Mouse (Mus musculus) myocyte (in vitro differentiated cells): ENCODE measurements around the gene Scn4a. TPM values are rescaled to one million over a fixed set of nuclear protein-coding genes. Genes with fewer than 3 reads are reported as not detected.

Experiments used
- H3K27me3 ChIP-seq: one replicate; pipeline ENCODE4 v1.6.1; 2011; ENCODE audit not compliant: control insufficient read depth, insufficient read depth, insufficient read length
- H3K36me3 ChIP-seq: one replicate; pipeline ENCODE4 v1.6.1; 2011; ENCODE audit not compliant: control insufficient read depth, insufficient read depth
- H3K4me2 ChIP-seq: one replicate; pipeline ENCODE4 v1.6.1; 2011; ENCODE audit warnings: low read depth, control low read depth
- H3K4me3 ChIP-seq: one replicate; pipeline ENCODE4 v1.5.1; 2011; ENCODE audit warnings: mild to moderate bottlenecking, control low read depth, moderate library complexity
- H3K79me2 ChIP-seq: one replicate; pipeline ENCODE4 v1.6.1; 2011; ENCODE audit not compliant: control insufficient read depth, insufficient read depth
- H3ac ChIP-seq: one replicate; pipeline ENCODE4 v1.6.1; 2011; ENCODE audit not compliant: control insufficient read depth, insufficient read length
- CEBPB ChIP-seq: IDR thresholded peaks from 2 replicates; pipeline ENCODE4 v1.6.1; 2011; ENCODE audit warnings: mild to moderate bottlenecking, moderate library complexity; ENCODE audit not compliant: poor library complexity, insufficient read depth, severe bottlenecking
- E2F4 ChIP-seq: IDR thresholded peaks from one replicate; pipeline ENCODE4 v1.6.1; 2011; ENCODE audit warnings: mild to moderate bottlenecking, control low read depth, moderate library complexity; ENCODE audit not compliant: insufficient read depth
- MAX ChIP-seq: IDR thresholded peaks from one replicate; pipeline ENCODE4 v1.6.1; 2011; ENCODE audit warnings: low read depth, mild to moderate bottlenecking, control low read depth
- MYOD1 ChIP-seq, 3 experiments: IDR thresholded peaks; one replicate each; pipeline ENCODE4 v1.6.1; 2011; ENCODE audit warnings: control low read depth in 2 of 3, low read depth in 2 of 3, mild to moderate bottlenecking in 2 of 3, moderate library complexity in 1 of 3; ENCODE audit not compliant: insufficient read length in 2 of 3, control insufficient read depth in 1 of 3
- MYOG ChIP-seq, 3 experiments: IDR thresholded peaks; one replicate each; pipeline ENCODE4 v1.6.1; 2011; ENCODE audit warnings: control low read depth in 2 of 3, low read depth in 2 of 3, mild to moderate bottlenecking in 2 of 3; ENCODE audit not compliant: insufficient read length in 2 of 3, control insufficient read depth in 1 of 3, insufficient read depth in 1 of 3
- POLR2A ChIP-seq: IDR thresholded peaks from one replicate; pipeline ENCODE4 v1.6.1; 2011; ENCODE audit warnings: low read depth, mild to moderate bottlenecking, control low read depth, moderate library complexity; ENCODE audit not compliant: insufficient read length
- POLR2AphosphoS2 ChIP-seq: IDR thresholded peaks from one replicate; pipeline ENCODE4 v1.6.1; 2011; ENCODE audit warnings: low read depth, control low read depth; ENCODE audit not compliant: insufficient read length
- REST ChIP-seq: IDR thresholded peaks from one replicate; pipeline ENCODE4 v1.6.1; 2011; ENCODE audit warnings: mild to moderate bottlenecking, control low read depth, moderate library complexity; ENCODE audit not compliant: insufficient read depth, insufficient read length
- SRF ChIP-seq: IDR thresholded peaks from one replicate; pipeline ENCODE4 v1.6.1; 2011; ENCODE audit warnings: low read depth; ENCODE audit not compliant: control insufficient read depth, insufficient read length
- TCF12 ChIP-seq: IDR thresholded peaks from one replicate; pipeline ENCODE4 v1.6.1; 2011; ENCODE audit warnings: mild to moderate bottlenecking, control low read depth; ENCODE audit not compliant: poor library complexity, insufficient read depth, severe bottlenecking
- TCF3 ChIP-seq: IDR thresholded peaks from one replicate; pipeline ENCODE4 v1.6.1; 2011; ENCODE audit warnings: low read depth, control low read depth; ENCODE audit not compliant: insufficient read length
- USF1 ChIP-seq: IDR thresholded peaks from one replicate; pipeline ENCODE4 v1.6.1; 2011; ENCODE audit warnings: low read depth, mild to moderate bottlenecking, control low read depth, moderate library complexity
- polyA plus RNA-seq: library from polyadenylated mRNA; unstranded; fragments of >200 nt; fragmentation: generic; extraction: Trizol; gene quantifications from one replicate; pipeline ENCODE4 v1.2.1, GENCODE M21; 2012; ENCODE audit warnings: missing spikeins

Scn4a gene
- polyA plus RNA-seq, 1 experiment = 15.3 TPM

DNA sequence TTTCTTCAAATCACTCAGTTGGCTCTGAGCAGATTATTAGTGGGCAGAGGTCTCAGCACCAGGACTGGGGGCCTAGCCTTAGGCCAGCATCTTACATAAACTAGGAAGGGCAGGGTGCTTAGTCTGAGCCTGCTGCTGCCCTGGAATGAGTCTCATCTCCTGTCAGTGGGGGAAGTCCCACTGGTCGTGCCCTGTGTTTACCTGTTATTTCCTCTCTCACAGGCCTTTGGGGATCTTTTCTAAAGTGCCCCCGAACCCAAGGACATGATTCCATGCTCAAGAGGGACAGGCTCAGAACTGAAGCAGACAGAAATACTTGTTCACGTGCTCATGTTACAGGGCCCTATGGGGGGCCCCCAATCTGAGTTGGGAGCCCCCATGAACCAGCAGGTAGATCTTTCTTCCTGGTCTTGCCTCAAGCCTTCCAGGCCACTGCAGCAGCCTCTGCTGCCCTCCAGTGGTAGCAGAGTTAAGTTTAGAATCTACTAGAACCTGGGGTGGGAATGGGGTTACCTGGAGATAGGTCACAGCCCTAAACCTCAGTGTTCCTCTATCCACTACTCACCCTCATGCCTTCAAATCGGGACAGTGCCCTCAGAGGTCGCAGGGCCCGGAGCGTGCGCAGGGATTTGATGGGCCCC is 27.4 kb downstream of the Scn4a start:
- Histone ChIP-seq H3K4me2 (no peak overlapping the region), H3K79me2 (no peaks in the 10 kb centered on the region), H3K27me3 (peaks cover 22% of the 10 kb centered on the region), H3K36me3 (no peaks in the 10 kb centered on the region), H3ac (no peak overlapping the region), H3K4me3 (no peak overlapping the region)
- TF ChIP-seq REST (no peak), TCF3 (no peak), POLR2AphosphoS2 (no peak), E2F4 (no peak), CEBPB (no peak), SRF (no peak), MAX (no peak), MYOD1 (IDR thresholded peaks at IDR 0.05; ENCODE audit: control insufficient read depth in 1 of 3, insufficient read length in 2 of 3, low read depth in 2 of 3) (no peak), USF1 (no peak), POLR2A (no peak), TCF12 (no peak), MYOG (IDR thresholded peaks at IDR 0.05; ENCODE audit: control insufficient read depth in 1 of 3, insufficient read depth in 1 of 3, insufficient read length in 2 of 3, low read depth in 2 of 3) (no peak)

- no peaks in the 10 kb centered on the region for H3K79me2 ChIP-seq
Observed at GRCm38 (mm10) chr11:106324858-106325257, 28.2 kb downstream of the Scn4a start.

DNA sequence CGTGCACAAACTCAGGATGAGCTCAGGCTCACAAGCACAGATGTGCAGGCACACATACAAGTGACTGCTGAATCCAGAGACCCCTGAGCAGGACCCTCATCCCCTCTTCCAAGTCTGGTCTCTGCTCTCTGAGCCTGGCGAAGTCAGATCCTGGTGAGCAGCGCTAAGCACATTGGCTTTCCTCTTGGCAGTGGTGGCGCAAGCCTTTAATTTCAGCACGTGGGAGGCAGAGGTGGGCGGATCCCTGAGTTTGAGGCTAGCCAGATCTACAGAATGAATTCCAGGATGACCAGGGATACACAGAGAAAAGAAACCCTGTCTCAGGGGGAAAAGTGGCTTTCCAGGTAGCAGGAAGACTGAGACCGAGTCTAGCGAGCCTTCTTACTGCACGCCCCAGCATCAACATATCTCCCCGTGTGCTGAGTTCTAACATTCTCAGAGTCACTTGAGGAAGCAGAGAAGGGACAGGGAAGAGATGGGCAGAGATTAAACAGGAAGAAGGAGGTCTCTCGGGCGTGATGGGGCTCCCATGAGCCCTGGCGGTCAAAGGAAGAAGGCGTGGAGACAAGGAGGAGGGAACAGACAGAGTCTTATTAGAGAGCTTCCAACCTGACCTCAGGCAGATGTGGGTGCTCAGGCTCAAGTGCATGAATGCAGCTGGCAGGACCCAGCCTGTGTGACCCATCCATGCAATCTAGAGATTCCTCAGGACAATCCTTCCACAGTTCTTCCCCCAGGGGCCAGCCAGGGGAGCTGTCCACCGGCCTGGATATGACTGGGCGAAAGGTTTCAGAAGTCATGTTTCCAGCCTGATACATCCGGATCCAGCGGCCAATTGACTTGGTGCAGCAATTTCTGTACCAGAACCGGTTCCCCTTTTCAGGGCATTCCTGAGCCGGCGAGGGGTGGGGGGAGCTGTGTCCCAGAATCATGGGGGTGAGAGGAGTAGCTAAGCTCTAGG is 34.4 kb downstream of the Scn4a start:
- TF ChIP-seq USF1 (no peak), TCF3 (no peak), E2F4 (no peak), CEBPB (no peak), POLR2A (no peak), MYOG (IDR thresholded peaks at IDR 0.05; ENCODE audit: control insufficient read depth in 1 of 3, insufficient read depth in 1 of 3, insufficient read length in 2 of 3, low read depth in 2 of 3) (no peak), SRF (no peak), MAX (no peak), REST (no peak), TCF12 (no peak), MYOD1 (IDR thresholded peaks at IDR 0.05; ENCODE audit: control insufficient read depth in 1 of 3, insufficient read length in 2 of 3, low read depth in 2 of 3) (no peak), POLR2AphosphoS2 (no peak)
- H3K36me3 ChIP-seq = no peaks in the 10 kb centered on the region
- H3K4me3 ChIP-seq = no peak overlapping the region
- H3K27me3 ChIP-seq = peaks cover 63% of the 10 kb centered on the region
- H3K4me2 ChIP-seq = no peak overlapping the region
- no peak overlapping the region for H3ac ChIP-seq
- no peaks in the 10 kb centered on the region for H3K79me2 ChIP-seq

More at GRCm38 (mm10) chr11:106324858-106325257, 28.2 kb downstream of the Scn4a start:
- Histone ChIP-seq H3ac (no peak overlapping the region), H3K27me3 (peaks cover 27% of the 10 kb centered on the region), H3K4me2 (no peak overlapping the region), H3K36me3 (no peaks in the 10 kb centered on the region), H3K4me3 (no peak overlapping the region)
- TF ChIP-seq USF1 = peak; percentile 29
- TF ChIP-seq CEBPB = no peak

DNA sequence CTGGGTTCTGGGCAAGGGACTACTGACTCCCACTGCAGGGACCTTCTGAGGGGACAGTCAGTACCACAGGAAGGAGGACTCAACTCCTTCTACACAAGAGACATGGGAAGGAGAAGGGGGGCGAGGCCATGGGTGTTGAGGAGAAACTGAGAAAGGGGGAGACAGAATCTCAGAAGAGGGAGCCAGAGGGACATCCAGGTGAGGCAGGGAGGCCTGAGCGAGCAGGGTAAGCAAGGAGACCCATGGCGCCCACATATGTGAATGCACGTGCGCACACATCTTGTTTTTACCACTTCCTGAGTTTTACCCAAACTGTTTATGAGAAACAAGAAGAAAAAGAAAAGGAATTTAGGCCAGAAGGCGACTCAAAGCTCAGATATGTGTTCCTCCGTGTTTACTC is 35.3 kb downstream of the Scn4a start:
- H3ac ChIP-seq = no peak overlapping the region
- H3K36me3 ChIP-seq = no peaks in the 10 kb centered on the region
- H3K4me3 ChIP-seq = no peak overlapping the region
- peaks cover 68% of the 10 kb centered on the region for H3K27me3 ChIP-seq
- no peaks in the 10 kb centered on the region for H3K79me2 ChIP-seq
- H3K4me2 ChIP-seq = no peak overlapping the region
- TF ChIP-seq E2F4 (no peak), USF1 (no peak), SRF (no peak), POLR2A (no peak), POLR2AphosphoS2 (no peak), MAX (no peak), TCF3 (no peak), MYOD1 (IDR thresholded peaks at IDR 0.05; ENCODE audit: control insufficient read depth in 1 of 3, insufficient read length in 2 of 3, low read depth in 2 of 3) (no peak), TCF12 (no peak), CEBPB (no peak), MYOG (IDR thresholded peaks at IDR 0.05; ENCODE audit: control insufficient read depth in 1 of 3, insufficient read depth in 1 of 3, insufficient read length in 2 of 3, low read depth in 2 of 3) (no peak), REST (no peak)
